Mouse (Mus musculus): ENCODE data around the gene Ehd4. TPM values are rescaled to one million over a fixed set of nuclear protein-coding genes. Genes with fewer than 3 reads are reported as not detected.
A peak's percentile ranks its signal among the peaks of the same experiment; 100 is the strongest.

Gene Ehd4
- total RNA-seq, 2 experiments from 2014 or later, result 7.5 to 8.3 TPM

DNA sequence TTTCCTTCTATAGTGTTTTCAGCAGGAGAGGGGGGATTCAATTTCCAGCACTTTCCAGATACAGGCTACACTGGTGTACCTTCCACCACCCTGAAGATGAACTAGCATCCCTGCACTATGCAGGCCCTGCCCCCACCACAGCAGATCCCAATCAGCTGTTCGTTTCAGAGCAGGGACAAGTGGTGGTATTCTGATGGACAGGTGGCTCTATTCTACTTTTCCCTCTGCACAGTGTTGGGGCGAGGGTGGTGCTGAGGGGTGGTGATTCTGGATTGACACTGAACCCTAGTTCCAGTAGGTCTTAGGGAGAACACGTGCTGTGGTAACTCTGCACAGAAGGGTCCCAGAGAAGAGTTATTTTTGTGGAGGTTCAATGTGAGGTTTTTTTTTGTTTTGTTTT is 43.2 kb downstream of the Ehd4 start:
- DNase-seq (ENCODE audit: low spot score in 2 of 2), result no peak

GRCm38 (mm10) chr2:120108077-120108476 is 46.3 kb downstream of the Ehd4 start:
- DNase-seq (ENCODE audit: low spot score in 2 of 2), result no peak

DNA sequence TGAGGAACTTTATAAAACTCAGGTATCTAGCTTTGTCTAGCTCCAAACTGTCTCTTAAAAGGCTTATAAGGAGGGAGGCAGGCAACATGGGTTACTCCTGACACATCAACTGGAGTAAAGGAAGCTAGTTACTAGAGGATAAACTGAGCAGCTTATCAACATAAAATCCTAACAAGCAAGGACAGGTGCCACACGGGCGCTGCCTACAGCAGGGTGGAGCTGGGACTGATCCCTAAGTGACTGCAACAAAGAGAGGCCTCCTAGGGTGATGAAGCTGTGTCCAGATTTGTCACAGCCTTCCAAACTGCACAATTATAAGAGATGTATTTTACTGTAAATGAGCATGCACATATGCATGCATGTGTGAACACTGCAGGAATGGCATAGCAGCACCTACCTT is 47.0 kb downstream of the Ehd4 start:
- no peak for DNase-seq (ENCODE audit: low spot score in 2 of 2)

DNA sequence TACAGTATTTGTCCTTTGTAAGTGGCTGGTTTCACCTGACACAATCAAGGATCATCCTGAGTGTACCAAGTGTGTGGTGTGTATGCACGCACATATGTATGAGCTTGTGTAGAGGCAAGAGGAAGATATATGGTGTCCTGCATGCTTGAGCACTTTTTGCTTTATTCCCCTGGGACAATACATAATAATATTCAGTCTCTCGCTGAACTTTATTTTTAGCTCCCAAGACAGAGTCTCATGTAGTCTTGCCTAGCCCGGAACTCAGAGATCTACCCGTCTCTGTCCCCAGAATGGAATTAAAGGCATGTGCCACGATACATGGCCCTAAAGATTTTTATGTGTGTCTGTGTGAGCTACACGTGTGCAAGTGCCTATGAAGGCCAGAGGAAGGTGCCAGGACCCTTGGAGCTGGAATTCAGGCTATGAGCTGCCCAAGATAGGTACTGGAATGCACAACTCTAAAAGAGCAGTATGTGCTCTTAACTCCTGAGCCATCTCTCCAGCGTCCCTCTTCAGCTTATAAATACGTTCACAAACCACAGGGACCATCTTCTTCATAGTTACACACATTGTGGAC is 47.9 kb downstream of the Ehd4 start:
- no peak for DNase-seq (ENCODE audit: low spot score in 2 of 2)

DNA sequence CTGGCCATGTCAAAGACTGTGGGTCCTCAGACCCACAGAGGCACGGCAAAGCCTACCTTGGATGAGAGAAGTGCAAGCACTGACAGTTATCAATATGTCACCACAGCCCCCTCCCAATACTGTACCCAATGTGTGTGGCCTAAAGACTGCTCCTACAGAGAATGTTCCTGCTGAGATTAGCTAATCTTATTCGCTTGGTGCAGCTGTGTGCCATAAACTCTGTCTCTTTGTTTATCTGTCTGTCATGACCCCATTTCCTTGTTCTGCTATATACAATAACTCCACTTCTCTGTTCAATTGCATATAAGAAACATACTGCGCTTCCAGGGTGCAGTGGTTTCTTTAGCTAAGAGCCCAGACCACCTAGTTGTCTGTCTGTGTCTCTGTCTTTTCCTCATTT is 48.5 kb downstream of the Ehd4 start:
- no peak for DNase-seq (ENCODE audit: low spot score in 2 of 2)

DNA sequence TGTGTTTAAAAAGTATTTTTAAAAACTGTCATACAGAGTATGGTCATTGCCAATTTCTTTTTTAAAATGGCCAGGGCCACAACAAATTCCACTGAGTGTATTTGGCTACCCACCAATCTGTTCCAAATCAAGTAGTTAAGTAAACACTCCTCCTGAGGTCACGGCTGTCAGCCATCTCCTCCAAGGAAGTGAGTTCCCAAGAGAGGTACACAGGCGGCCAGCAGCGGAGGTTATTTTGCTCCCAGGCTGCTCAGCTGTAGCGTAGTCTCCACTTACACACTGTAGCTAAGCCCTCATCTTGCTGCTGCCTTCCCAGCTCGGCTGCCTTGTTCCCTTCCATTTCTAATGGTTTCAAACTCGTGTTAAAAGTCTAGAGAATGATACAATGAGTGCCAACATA is 51.5 kb downstream of the Ehd4 start:
- DNase-seq (ENCODE audit: low spot score in 2 of 2), result no peak

DNA sequence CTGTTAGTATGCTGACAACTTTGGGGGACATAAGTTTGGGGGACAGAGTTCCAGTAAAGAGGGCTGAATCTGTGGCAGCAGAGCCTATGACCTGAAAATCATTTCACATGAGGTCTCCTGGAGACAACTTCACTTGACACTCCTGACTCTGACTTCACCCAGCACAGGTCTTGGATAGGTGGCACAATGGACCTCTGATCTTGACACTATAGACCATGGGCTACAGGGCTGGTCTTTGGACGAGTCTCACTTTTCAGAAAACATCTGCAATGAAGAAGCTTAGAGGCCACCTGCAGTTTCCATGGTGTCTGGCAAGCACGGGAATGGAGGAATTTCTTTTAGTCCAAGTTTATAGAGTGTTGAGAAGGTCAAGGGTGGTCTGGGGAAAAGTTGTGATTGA is 52.0 kb downstream of the Ehd4 start:
- no peak for DNase-seq (ENCODE audit: low spot score in 2 of 2)

- DNase-seq (ENCODE audit: low spot score in 2 of 2), result no peak
Measured at GRCm38 (mm10) chr2:120101961-120102360, 52.4 kb downstream of the Ehd4 start.

DNA sequence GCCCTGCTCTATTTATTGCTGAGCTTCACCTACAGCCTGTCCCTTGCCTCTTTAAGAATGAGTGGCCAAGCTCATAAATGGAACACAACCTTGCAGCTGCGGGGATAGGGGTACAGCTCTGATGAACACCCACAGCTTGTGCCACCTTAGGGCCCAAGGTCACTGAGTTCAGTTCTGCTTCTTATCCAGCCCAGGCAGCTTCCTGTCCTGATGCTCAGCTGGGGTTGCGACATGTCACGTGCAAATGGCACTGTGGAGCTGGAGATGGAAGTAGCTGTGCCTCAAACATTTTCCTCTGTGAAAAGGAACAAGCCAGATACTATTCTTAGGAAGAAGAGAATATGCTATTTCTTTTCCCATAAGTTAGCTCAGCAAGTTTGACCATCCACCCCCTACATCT is 54.5 kb downstream of the Ehd4 start:
- no peak for DNase-seq (ENCODE audit: low spot score in 2 of 2)

GRCm38 (mm10) chr2:120099263-120099662 is 55.1 kb downstream of the Ehd4 start:
- no peak for DNase-seq (ENCODE audit: low spot score in 2 of 2)

- no peak for DNase-seq (ENCODE audit: low spot score in 2 of 2)
Measured at GRCm38 (mm10) chr2:120098781-120099202, 55.6 kb downstream of the Ehd4 start.

DNA sequence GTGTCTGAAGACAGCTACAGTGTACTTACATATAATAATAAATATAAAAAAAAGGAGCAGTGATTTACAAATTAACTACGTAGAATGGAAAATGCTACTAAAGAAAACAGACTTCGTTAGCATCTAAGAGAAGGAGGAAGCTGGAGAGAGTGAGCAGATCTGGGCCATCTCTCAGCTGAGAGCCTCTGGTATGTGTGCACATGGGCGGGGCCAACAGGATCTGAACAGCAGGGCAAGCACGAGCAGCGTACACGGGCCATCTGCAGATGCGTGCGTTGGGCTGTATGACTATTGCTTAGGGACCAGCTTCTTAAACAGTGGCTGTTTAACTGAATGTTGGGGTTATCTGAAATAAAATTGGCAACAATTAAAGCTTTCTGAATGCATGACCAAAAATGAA is 56.5 kb downstream of the Ehd4 start:
- no peak for DNase-seq (ENCODE audit: low spot score in 2 of 2)

- DNase-seq (ENCODE audit: low spot score in 2 of 2), result no peak
Measured at GRCm38 (mm10) chr2:120096711-120097110, 57.7 kb downstream of the Ehd4 start.

GRCm38 (mm10) chr2:120096191-120096590 is 58.2 kb downstream of the Ehd4 start:
- DNase-seq (ENCODE audit: low spot score in 2 of 2), result no peak

GRCm38 (mm10) chr2:120095171-120095570 is 59.2 kb downstream of the Ehd4 start:
- no peak for DNase-seq (ENCODE audit: low spot score in 2 of 2)

- peak; percentile 67 to 69 for DNase-seq (ENCODE audit: low spot score in 2 of 2)
Measured at GRCm38 (mm10) chr2:120093671-120094430, 60.6 kb downstream of the Ehd4 start.

DNA sequence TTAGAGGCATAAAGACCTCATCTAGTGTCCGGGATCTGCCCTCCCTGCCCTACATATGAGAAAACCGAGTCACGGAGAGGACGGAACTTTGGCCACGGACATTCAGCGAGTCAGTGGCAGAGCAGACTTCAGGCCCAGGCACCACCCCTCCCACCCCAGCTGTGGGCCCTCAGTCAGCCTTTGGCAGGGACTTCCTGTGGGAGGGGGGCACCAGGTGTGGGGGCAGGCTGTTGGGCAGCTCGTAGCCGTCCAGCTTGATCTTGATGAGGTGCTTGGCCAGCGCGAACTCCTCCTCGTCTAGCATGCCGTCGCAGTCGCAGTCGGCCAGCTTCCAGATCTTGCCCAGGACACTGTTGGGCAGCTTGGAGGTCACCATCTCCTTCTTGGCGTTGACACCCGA is 63.4 kb downstream of the Ehd4 start:
- no peak for DNase-seq (ENCODE audit: low spot score in 2 of 2)

GRCm38 (mm10) chr2:120087897-120088296 is 66.5 kb downstream of the Ehd4 start:
- DNase-seq (ENCODE audit: low spot score in 2 of 2), result no peak

DNA sequence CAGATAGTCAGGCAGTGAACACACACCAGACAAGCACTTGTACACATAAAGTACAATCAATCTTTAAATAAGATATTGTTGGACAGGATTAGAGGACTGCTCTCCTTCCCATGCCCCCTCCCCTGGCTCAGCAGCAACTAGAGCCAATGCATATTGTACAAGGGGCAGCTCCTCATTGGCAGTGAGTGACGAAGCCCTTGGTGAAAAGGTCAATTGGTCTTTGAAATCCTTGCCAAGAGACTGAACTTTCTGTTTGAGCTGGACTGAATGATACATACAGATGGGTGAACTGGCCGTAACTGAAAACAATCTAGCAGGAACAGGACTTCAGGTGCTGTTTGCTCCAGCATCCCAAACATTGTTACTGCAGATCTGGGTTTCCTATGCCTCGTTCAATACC is 67.0 kb downstream of the Ehd4 start:
- no peak for DNase-seq (ENCODE audit: low spot score in 2 of 2)

- no peak for DNase-seq (ENCODE audit: low spot score in 2 of 2)
Measured at GRCm38 (mm10) chr2:120086038-120086437, 68.4 kb downstream of the Ehd4 start.

- DNase-seq (ENCODE audit: low spot score in 2 of 2), result peak in 1 of 2 experiments; percentile 50
Measured at GRCm38 (mm10) chr2:120084593-120085361, 69.6 kb downstream of the Ehd4 start.

DNA sequence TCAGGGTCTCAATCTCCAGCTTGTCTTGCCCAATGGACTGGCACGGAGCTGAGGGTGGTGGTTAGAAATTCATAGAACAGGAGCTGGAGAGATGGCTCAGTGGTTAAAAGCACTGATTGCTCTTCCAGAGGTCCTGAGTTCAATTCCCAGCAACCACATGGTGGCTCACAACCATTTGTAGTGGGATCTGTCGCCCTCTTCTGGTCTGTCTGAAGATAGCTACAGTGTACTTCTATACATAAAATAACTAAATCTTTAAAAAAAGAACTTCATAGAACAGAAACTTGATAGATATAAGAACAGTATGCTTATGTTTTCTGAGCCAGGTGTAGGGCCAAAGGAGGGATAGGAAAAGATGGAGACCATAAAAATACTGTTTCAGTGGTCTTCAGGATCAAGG is 72.0 kb downstream of the Ehd4 start:
- DNase-seq (ENCODE audit: low spot score in 2 of 2), result no peak

Data from layer of hippocampus, postnatal 10 days (tissue).